ENCODE assay signal across 15 mouse cellular contexts in genomic region chr11:117521906-117522780, GRCm38 (mm10). TPM values are rescaled to one million over a fixed set of nuclear protein-coding genes. Genes with fewer than 3 reads are reported as not detected.
A peak's percentile ranks its signal among the peaks of the same experiment; 100 is the strongest.
DNase-seq lines count a peak whose midpoint lies in the region; ATAC-seq and TF ChIP-seq lines count a peak whose summit lies in the region.
"Had no signal": no experiment of that assay in that cellular context is flagged by ENCODE, and none has a peak within 500 bp of the region (broad histone marks: within the 10 kb centered on the region; RNA-seq: fewer than 3 reads in every experiment).

No protein-coding gene starts in this region.

- H3K27me3 ChIP-seq in heart, embryonic 10.5 days (ENCODE audit: insufficient read depth, poor library complexity, severe bottlenecking), result peaks cover 40% of the 10 kb centered on the region
- peaks cover 10% of the 10 kb centered on the region for H3K27me3 ChIP-seq in hindbrain, embryonic 10.5 days (ENCODE audit: insufficient read depth, poor library complexity, severe bottlenecking)
- H3K27me3 ChIP-seq in midbrain, embryonic 15.5 days (replicated peaks), result no peaks in the 10 kb centered on the region; the same call in 1 of the 2 replicates
- H3K27me3 ChIP-seq: embryonic facial prominence, embryonic 13.5 days had no signal

- H3K4me3 ChIP-seq in heart, embryonic 10.5 days, result no peak overlapping the region
- H3K4me3 ChIP-seq in ES-E14 (ENCODE audit: insufficient read depth in 1 of 2, low read depth in 1 of 2, low read length in 2 of 2, poor library complexity in 1 of 2, severe bottlenecking in 1 of 2), result no peak overlapping the region
- H3K4me3 ChIP-seq in hindbrain, embryonic 10.5 days, result no peak overlapping the region
- H3K4me3 ChIP-seq in midbrain, embryonic 15.5 days, result no peak overlapping the region
- H3K4me3 ChIP-seq: embryonic facial prominence, embryonic 13.5 days; liver, embryonic 13.5 days had no signal

- peak; percentile 50 to 55 for DNase-seq in heart, adult 18-20 months
- no peak for DNase-seq in heart, embryonic 10.5 days (ENCODE audit: low spot score)
- DNase-seq in ES-E14 (ENCODE audit: low read depth, low spot score), result peak; percentile 24
- DNase-seq in hindbrain, embryonic 10.5 days (ENCODE audit: low spot score), result peak; percentile 21
- DNase-seq in ovary, postnatal 14 days (ENCODE audit: low spot score), result no peak
- no peak for DNase-seq in layer of hippocampus, postnatal 10 days (ENCODE audit: low spot score in 2 of 2)
- DNase-seq: liver, embryonic 13.5 days had no signal

- in situ Hi-C loops in ES-E14 (cut with MboI; ENCODE audit: low sequenced_read_pairs in 2 of 2, unreplicated experiment in 2 of 2), result no loop called here

- WGBS in heart, embryonic 10.5 days, result 66% methylated on average over 13 of the region's 13 CpGs
- 69% methylated on average over 13 of the region's 13 CpGs for WGBS in hindbrain, embryonic 10.5 days
- 65% methylated on average over 13 of the region's 13 CpGs for WGBS in midbrain, embryonic 15.5 days

- no peak overlapping the region for H3K9ac ChIP-seq in ES-E14 (ENCODE audit: insufficient read depth, low read depth, low read length, poor library complexity, severe bottlenecking)
- H3K9ac ChIP-seq in midbrain, embryonic 15.5 days, result no peak overlapping the region
- H3K9ac ChIP-seq: liver, embryonic 13.5 days had no signal

- H3K36me3 ChIP-seq in heart, embryonic 10.5 days, result no peaks in the 10 kb centered on the region
- peaks cover 2% of the 10 kb centered on the region; the same call in 1 of the 2 replicates for H3K36me3 ChIP-seq in ES-E14 (ENCODE audit: control insufficient read depth, insufficient read depth, low read length, poor library complexity, severe bottlenecking)
- H3K36me3 ChIP-seq in hindbrain, embryonic 10.5 days, result no peaks in the 10 kb centered on the region
- no peaks in the 10 kb centered on the region for H3K36me3 ChIP-seq in midbrain, embryonic 15.5 days (replicated peaks)
- H3K36me3 ChIP-seq: embryonic facial prominence, embryonic 13.5 days; liver, embryonic 13.5 days had no signal

- H3K4me1 ChIP-seq in heart, embryonic 10.5 days, result peaks cover 31% of the 10 kb centered on the region
- peaks cover 0 to 32% of the 10 kb centered on the region in 2 experiments; a peak in 2 of 4 replicates for H3K4me1 ChIP-seq in ES-E14 (ENCODE audit: control insufficient read depth in 2 of 2, insufficient read depth in 2 of 2, low read length in 2 of 2, poor library complexity in 1 of 2)
- H3K4me1 ChIP-seq in hindbrain, embryonic 10.5 days (replicated peaks), result peaks cover 44% of the 10 kb centered on the region
- H3K4me1 ChIP-seq in midbrain, embryonic 15.5 days, result peaks cover 32% of the 10 kb centered on the region
- H3K4me1 ChIP-seq: liver, embryonic 13.5 days had no signal

- H3K4me2 ChIP-seq in midbrain, embryonic 15.5 days, result no peak overlapping the region
- H3K4me2 ChIP-seq: liver, embryonic 13.5 days had no signal

- no peaks in the 10 kb centered on the region for H3K9me3 ChIP-seq in heart, embryonic 10.5 days
- no peaks in the 10 kb centered on the region for H3K9me3 ChIP-seq in ES-E14 (ENCODE audit: control insufficient read depth, insufficient read depth, low read depth, low read length)
- peaks cover 9% of the 10 kb centered on the region; the same call in 1 of the 2 replicates for H3K9me3 ChIP-seq in hindbrain, embryonic 10.5 days
- H3K9me3 ChIP-seq in midbrain, embryonic 15.5 days, result no peaks in the 10 kb centered on the region
- H3K9me3 ChIP-seq: liver, embryonic 13.5 days had no signal

- ATAC-seq in midbrain, embryonic 15.5 days (replicated peaks), result no peak
- ATAC-seq in cerebellum, adult (ENCODE audit: insufficient number of reproducible peaks, low FRiP score, low TSS enrichment), result no peak
- ATAC-seq: activated CD4-positive, CD25-positive, alpha-beta regulatory T cell, adult 4 months had no signal

- H3K27ac ChIP-seq in heart, embryonic 10.5 days, result no peak overlapping the region
- no peak overlapping the region for H3K27ac ChIP-seq in ES-E14 (ENCODE audit: insufficient read depth, low read depth, low read length, poor library complexity, severe bottlenecking)
- H3K27ac ChIP-seq in hindbrain, embryonic 10.5 days, result peak overlapping the region; percentile 54
- peak overlapping the region; percentile 71 for H3K27ac ChIP-seq in midbrain, embryonic 15.5 days
- H3K27ac ChIP-seq: liver, embryonic 13.5 days had no signal

TF ChIP-seq in ES-E14, 5 proteins besides CTCF, POLR2A, EP300 and RAD21:
- TF ChIP-seq ZC3H11A (IDR thresholded peaks at IDR 0.05; ENCODE audit: borderline replicate concordance, low read depth, low read length) (no peak), MAFK (IDR thresholded peaks at IDR 0.05; ENCODE audit: insufficient read depth, low read depth, low read length) (no peak), ZNF384 (IDR thresholded peaks at IDR 0.05; ENCODE audit: low read depth, low read length) (no peak), CHD2 (IDR thresholded peaks at IDR 0.05; ENCODE audit: low read depth, low read length) (no peak), HCFC1 (IDR thresholded peaks at IDR 0.05; ENCODE audit: borderline replicate concordance, insufficient read depth, low read length) (no peak)

RNA-seq across cellular contexts. Expression of gene Gm11733, which starts 38.0 kb away (rescaled TPM):
- not detected for total RNA-seq in heart, adult 18-20 months (2021)
- polyA plus RNA-seq in heart, embryonic 10.5 days (2016; fragmentation: Nextera tagmentation; extraction: Ambion mirVana), result not detected in 2 replicates
- not detected in 2 replicates for total RNA-seq in ES-E14 (2012; rRNA removed)
- not detected in 2 replicates for polyA plus RNA-seq in hindbrain, embryonic 10.5 days (2016; fragmentation: Nextera tagmentation; extraction: Ambion mirVana)
- polyA plus RNA-seq in midbrain, embryonic 15.5 days (2015; fragmentation: Nextera tagmentation; extraction: Ambion mirVana), result not detected in 2 replicates
- not detected for total RNA-seq in layer of hippocampus, postnatal 10 days (2021)
- total RNA-seq: granulocyte monocyte progenitor cell, adult 5-6 weeks had no signal
- polyA plus RNA-seq: embryonic facial prominence, embryonic 13.5 days; large intestine, adult 2 months; liver, embryonic 13.5 days; neural tube, embryonic 11.5 days; stomach, embryonic 14.5 days had no signal

Comparison
In these comparisons a context has a peak if more than half of its experiments do, and no peak if none do; other contexts are left out.
1. DNase-seq: peak in heart, adult 18-20 months (2 of 2), ES-E14 (single experiment) and hindbrain, embryonic 10.5 days (single experiment); none in heart, embryonic 10.5 days (single experiment), ovary, postnatal 14 days (single experiment) and layer of hippocampus, postnatal 10 days (0 of 2).
2. H3K27ac ChIP-seq: peak in hindbrain, embryonic 10.5 days (single experiment) and midbrain, embryonic 15.5 days (single experiment); none in heart, embryonic 10.5 days (single experiment) and ES-E14 (single experiment).